Mouse (Mus musculus) retina, postnatal 1 day (tissue): ENCODE results near the gene Sgpl1.
A peak's percentile ranks its signal among the peaks of the same experiment; 100 is the strongest.
"Not testable (repeated sequence)": the region's sequence is repeated elsewhere in the genome, so short reads cannot be mapped to it uniquely, and the experiment has no call there.

ENCODE experiments used
- DNase-seq: peaks from one replicate; pipeline ENCODE4 v3.0.0-alpha.2; 2012

The Sgpl1 gene

GRCm38 (mm10) chr10:61152131-61152530, 4.6 kb upstream of the Sgpl1 start:
- no peak for DNase-seq

GRCm38 (mm10) chr10:61150616-61151015, 3.1 kb upstream of the Sgpl1 start:
- DNase-seq = no peak

DNA sequence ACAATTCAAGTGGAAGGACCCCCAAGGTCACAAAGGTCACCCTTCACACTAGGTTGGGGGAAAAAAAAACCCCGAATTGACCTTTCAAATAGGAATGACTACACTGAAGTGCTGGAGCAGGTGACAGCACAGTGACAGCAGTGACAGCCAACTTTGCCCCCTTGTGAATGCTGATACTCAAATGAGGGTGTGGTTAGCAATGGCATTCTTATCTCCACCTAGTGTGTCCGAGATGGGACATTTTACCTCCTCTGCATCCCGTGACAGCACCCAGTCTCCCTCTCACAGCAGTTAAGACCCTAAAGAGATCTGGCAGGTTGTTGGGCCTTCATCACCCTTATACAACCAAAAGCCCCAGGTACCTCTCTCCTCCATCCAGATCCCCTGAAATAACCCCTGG, 2.0 kb upstream of the Sgpl1 start:
- DNase-seq = no peak

GRCm38 (mm10) chr10:61146807-61147156, 721 bp downstream of the Sgpl1 start:
- DNase-seq = no peak

DNA sequence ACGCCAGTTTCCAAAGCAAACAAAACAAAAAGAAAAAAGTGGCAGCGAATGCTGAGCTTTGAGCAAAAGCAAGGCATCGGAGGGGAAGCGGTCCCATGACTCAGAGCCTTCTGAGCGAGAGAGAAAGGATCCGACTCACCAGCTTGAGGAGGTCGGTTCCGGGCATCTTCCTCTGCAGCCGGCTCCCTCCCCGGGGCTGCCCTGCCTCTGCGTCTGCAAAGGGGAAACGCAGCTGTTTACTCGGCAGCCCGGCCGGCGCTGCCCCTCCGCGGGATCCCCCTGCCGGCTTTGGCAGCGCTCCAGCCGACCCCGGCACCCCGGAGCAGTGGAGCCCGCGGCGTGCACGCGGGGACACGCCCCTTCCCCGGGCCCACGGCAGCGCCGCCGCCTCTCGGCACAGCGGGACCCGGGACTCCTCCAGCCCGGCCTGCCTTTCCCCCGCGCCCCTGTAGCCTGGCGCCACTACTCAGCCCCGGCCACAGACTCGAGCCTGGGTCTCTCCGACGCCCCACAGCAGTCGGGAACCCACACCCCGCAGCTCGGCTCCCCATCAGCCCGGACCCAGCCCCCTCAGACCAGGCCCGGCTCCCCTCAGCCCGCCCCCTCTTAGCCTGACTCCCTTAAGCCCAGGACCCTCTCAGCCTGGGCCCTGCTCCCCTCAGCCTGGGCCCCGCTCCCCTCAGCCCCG, 1.2 kb downstream of the Sgpl1 start:
- peak; percentile 85 for DNase-seq

DNA sequence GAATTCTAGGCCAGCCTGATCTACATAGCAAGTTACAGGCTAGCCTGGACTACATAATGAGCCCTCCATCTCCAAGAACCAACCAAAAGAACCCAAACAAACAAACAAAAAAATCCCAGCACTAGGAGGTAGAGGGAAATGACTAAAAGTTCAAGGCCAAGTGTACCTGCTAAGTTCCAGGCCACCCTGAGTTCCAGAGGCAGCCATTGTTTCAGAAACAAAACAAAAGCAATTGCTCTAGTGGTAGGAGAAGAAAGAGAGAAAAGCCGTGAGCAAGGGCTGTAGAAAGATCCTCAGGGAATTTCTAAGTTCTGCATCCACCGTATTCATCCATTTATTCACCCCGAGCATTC, 1.8 kb downstream of the Sgpl1 start:
- DNase-seq = no peak

DNA sequence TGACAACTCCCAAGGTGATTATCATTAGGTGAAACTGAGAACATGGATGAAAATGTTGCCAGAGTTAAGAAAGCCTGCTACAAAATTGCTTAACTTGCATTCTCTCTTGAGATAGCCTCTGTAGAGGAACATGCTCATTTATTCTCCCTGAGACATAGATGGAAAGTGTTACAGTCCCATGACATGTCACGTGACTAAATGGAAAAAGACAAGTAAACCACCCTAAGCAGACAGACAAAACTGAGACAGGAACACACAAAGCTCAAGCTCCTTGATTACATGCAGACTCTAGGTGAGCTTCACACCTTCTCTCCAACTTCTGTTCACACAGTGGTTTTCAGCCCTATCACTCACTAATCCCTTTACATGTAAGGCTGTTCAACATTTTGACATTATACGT, 4.2 kb downstream of the Sgpl1 start:
- no peak for DNase-seq

- DNase-seq = no peak
Measured at GRCm38 (mm10) chr10:61137567-61137966, 9.9 kb downstream of the Sgpl1 start.

DNA sequence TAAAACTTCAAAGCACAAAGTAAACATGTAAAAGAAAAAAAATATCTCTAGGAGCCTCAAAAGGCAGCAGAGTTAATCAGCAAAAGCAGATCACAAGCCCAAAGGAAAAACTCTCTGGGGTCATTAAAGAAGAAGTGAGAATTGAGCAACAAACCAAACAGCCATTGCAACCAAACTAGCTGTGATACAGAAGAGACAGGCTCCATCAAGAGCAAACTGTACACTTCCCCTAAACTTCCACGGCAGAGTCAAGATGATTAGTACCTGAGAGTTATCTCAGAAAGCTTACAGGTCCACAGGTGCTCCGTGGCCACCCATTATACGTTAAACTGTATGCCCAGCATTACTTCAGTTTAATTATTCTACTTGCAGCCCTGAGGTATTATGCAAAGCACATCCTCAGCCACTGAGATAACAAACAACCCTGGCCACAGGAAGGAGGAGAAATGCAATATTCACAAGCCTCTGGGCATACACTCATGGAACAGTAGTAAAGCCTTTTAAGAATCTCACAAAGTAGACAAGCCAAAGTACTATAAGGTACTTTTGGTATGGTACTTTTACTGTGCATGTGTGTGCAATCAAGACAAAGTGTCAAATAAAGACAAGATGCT, 12.2 kb downstream of the Sgpl1 start:
- no peak for DNase-seq

DNA sequence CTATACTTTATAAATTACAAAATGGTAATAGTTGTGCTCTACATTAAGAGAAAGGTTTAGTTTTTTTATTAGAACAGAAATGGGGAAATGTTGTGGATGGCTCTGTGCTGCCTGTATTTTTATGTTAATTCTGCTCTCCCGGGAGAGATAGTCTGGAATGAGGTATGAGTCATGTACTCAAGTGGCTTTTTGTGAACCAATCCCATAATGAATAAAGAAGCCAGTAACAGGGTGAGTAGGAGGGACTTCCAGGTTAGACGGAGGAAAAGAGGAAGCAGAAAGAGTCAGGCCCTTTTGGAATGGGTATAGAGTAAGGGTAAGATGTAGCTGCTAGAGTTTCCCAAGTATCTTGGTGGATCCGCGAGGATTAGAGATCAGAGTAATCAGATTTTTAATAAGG, 13.5 kb downstream of the Sgpl1 start:
- no peak for DNase-seq

DNA sequence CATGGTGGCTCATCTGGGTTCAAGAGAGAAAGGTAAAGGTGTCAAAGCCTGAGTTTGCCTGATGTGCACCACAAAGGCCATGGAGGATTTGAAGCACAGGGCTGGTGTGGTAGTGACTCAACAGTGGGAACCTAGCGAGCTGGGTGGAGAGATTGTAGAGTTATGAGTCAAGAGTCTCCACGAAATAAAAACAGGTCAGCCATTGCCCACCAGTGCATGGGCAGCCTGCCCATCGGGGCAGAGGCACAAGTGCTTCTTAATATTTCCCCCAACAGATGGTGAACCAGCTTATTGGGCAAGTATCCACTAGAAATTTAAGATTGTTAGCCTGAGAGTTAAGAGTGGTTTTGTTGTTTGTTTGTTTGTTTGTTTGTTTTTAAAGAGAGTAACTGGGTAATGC, 16.5 kb downstream of the Sgpl1 start:
- DNase-seq = no peak

DNA sequence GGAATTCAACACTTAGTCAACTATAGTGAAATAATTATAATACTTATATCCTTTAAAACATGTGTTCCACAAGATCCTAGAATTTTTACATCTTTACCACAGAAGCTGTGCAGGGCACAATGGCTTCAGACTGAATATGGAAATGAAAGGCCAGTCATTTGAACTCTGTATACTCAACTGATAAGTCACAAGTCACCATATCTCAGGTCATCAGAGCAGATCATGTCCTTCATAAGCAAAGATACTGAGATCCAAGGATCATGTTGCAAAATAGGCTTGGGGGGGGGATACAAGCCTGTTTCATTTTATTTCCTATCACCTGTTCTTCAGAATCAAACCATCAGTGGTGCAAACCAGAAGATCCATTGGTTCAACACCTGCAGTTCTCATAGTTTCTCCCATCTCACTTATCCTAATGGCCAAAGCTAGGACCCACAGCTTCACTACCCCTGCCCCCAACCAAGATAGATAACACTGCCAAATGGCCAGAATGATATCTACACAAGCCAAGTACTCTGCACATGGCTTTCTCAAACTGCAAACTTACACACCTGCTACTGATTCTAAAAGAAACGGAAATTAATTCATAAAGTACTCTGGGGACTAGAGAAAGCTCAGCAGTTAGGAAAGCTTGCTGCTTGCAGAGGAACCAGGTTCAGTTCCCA, 18.7 kb downstream of the Sgpl1 start:
- no peak for DNase-seq

- DNase-seq = no peak
Measured at GRCm38 (mm10) chr10:61124462-61124861, 23.0 kb downstream of the Sgpl1 start.

DNA sequence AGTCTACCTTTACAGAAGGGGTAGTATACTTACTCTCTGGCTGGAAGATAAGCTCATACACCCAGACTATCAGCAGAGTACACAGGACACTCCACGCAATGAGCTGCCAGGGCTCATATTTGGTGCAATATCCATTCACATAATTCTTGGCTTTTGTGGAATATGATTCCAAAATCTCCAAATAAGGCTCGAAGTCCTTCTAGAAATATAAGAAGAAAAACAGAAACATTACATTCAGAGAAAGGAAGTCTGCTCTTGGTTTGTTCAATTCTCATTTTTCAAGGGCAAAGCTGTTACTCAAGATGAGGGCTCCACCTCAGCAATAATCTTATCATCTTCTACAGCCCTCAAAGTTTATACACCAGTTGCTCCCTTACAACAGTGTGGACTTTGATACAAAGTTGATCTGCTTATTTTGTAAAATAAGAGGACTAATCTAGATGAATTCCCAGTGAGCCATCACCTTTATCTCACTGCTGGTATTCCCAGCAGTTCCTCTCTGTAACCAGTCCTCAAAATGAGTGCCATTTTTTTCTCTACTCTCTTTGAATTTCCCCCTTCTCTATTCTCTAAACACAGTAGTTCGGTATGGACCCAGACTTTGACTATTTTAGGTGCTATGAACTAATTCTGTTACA, 24.1 kb downstream of the Sgpl1 start:
- no peak for DNase-seq

DNA sequence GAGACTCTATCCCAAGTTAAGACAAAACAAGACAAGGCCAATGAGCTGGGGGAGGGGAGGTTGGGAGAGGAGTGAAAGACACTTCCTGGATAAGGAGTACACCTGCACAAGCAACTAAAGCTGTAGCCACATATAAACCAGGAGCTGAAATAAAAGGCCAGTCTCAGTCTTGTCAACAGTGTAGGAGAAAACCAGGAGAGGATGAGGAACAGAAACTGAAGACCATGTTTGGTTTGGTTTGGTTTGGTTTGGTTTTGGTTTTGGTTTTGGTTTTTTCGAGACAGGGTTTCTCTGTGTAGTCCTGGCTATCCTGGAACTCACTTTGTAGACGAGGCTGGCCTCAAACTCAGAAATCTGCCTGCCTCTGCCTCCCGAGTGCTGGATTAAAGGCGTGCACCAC, 25.8 kb downstream of the Sgpl1 start:
- DNase-seq = not testable (repeated sequence)

DNA sequence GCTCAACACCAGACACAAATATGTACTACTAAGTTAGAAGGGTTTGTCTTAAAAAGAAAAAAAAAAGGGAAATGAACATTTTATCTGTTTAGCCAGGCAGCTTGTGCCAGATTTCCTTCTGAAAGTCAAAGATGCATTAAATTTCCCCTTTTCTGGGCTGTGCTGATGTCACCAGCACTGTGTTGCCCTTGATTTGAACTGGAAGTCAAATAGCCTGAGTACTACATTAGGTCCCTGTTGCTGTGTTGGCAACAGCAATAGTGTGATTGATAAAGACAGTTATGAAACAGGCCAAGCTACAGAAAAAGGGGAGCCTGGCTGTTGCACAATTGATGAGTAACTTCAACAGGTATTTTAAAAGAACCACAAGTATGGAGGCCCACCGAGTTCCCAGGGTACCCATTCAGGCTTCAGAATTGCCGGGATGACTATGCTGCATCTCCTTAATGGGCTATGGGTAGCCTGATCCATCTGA, 33.2 kb downstream of the Sgpl1 start:
- no peak for DNase-seq

GRCm38 (mm10) chr10:61103564-61104114, 43.9 kb downstream of the Sgpl1 start:
- DNase-seq = no peak

- DNase-seq = no peak
Measured at GRCm38 (mm10) chr10:61091866-61092265, 55.6 kb downstream of the Sgpl1 start.

DNA sequence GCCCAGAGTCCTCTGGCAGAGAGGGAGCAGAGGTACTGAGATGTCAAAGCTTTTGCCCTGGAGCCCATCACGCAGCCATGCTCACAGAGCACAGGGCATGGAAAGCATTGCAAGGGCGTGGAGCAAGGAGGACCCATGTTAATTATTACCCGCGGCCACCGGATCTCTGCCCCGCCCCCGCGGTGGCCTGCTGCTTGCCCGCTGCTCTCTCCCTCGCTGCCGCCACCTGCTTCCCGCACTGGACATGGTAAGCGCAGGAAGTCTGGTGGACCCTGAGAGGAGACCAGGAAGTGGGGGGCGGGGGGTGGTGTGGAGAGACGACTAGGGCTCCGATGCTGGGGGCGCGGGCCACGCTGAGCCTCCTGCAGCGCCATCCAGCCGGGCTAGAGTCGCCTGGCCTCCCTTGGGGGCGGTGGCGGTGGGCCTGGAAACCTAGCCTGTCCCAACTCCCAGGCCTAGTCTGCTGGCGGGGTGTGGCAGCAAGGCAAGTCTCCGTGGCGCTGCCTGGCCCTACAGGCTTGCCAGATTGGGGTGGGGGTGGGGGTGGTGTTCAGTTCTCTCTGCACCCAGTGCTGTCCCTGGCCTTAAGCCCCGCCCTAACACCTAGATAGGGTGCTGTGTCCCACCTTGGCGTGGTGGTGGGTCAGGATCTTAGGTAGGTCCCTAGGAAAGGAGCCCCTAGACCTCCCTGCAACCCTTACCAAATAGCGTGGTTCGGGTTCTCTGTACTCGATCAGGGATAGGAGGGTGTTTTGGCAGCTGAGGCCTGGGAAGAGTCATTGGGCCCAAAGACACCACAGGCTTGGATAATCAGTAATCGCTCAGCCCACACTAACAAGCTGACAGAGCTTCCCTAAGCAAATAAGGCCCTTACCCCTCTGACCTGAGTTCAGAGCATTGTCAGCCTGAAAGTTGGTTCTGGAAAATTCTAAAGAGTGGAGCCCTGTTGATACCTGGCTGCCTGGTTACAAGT, 58.0 kb downstream of the Sgpl1 start, which contains the start of gene Pcbd1:
Pcbd1 (plus strand) TSS at position 162 of the 973 bp plus-strand sequence.
- peak; percentile 82 for DNase-seq

GRCm38 (mm10) chr10:61088468-61088867, 59.0 kb downstream of the Sgpl1 start:
- DNase-seq = no peak

- DNase-seq = peak; percentile 37
Measured at GRCm38 (mm10) chr10:61086502-61086901, 61.0 kb downstream of the Sgpl1 start.

DNA sequence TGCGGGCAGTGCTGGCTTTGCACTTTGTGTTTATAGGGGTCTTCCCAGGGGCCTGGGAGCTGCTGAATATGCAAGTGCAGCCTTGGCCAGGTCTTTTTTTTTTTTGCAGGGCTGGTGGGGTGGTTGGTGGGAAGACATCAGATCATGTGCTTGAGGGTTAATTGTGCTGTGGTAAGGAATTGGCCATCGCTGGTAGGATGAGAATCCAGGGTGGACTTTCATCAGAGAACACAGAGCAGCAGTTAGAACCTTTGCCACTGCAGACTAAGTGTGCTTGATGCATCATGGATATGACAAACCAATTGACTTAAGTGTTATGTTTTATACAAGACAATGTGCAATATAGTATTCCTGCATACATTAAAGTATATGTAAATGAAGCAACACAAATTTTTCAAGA, 62.1 kb downstream of the Sgpl1 start:
- DNase-seq = no peak
